In genomic region chr8:86706756-86707155, GRCm38 (mm10) we compare ENCODE assay signal across 19 mouse cellular contexts. TPM values are rescaled to one million over a fixed set of nuclear protein-coding genes. Genes with fewer than 3 reads are reported as not detected.
DNase-seq lines count a peak whose midpoint lies in the region; TF ChIP-seq lines count a peak whose summit lies in the region.
"Had no signal": no experiment of that assay in that cellular context is flagged by ENCODE, and none has a peak within 500 bp of the region (broad histone marks: within the 10 kb centered on the region; RNA-seq: fewer than 3 reads in every experiment).

No protein-coding gene starts in this region.

- no peak for DNase-seq in left cerebral cortex, adult 2 months (ENCODE audit: extremely low spot score in 1 of 2, low spot score in 2 of 2)
- no peak for DNase-seq in left cerebral cortex, postnatal 36 days (ENCODE audit: low spot score in 2 of 2)
- peak; percentile 52 for DNase-seq in T-cell, adult 2 months (ENCODE audit: low spot score)
- DNase-seq in naive thymus-derived CD4-positive, alpha-beta T cell, adult 2 months (ENCODE audit: low read depth): peak; percentile 73
- DNase-seq in thymus, postnatal 4 days: peak; percentile 58
- no peak for DNase-seq in ovary, adult 18-20 months (ENCODE audit: low spot score)
- no peak for DNase-seq in frontal cortex, postnatal 36 days (ENCODE audit: low spot score in 2 of 2)
- DNase-seq: adrenal gland, postnatal 10 days; cerebellum, adult 11 months; cerebellum, postnatal 36 days; forebrain, postnatal 0 days; heart, postnatal 14 days; kidney, postnatal 4 days had no signal

- intact Hi-C loops in left cerebral cortex, adult 2 months (cut with DNase I): loop anchor here (10.0 kb wide), 1 partner anchor 52 kb away; no protein-coding TSS in a partner anchor
- intact Hi-C loops in left cerebral cortex, postnatal 36 days (cut with DNase I): no loop called here

- peak overlapping the region; percentile 72 for H3K27ac ChIP-seq in left cerebral cortex, adult 2 months
- H3K27ac ChIP-seq: forebrain, embryonic 10.5 days; hindbrain, embryonic 14.5 days; lung, embryonic 15.5 days; macrophage; midbrain, embryonic 10.5 days had no signal

- TF ChIP-seq CTCF in left cerebral cortex, adult 2 months (IDR thresholded peaks at IDR 0.05): no peak

- no peak overlapping the region for H3K4me3 ChIP-seq in left cerebral cortex, adult 2 months
- H3K4me3 ChIP-seq: forebrain, embryonic 10.5 days; heart, embryonic 12.5 days; lung, embryonic 15.5 days; midbrain, embryonic 10.5 days had no signal

RNA-seq across cellular contexts. Expression of gene Gm10638, which starts 38.7 kb away (rescaled TPM):
- total RNA-seq in left cerebral cortex, adult 2 months (2021): 1 to 10 TPM; 3.0 to 3.8 TPM
- 1 to 10 TPM; 2.4 to 4.0 TPM for total RNA-seq in left cerebral cortex, postnatal 36 days (2021)

RNA-seq across cellular contexts. Expression of gene Siah1a, which starts 39.0 kb away (rescaled TPM):
- 10 to 100 TPM; 30.9 to 32.9 TPM for total RNA-seq in left cerebral cortex, adult 2 months (2021)
- total RNA-seq in left cerebral cortex, postnatal 36 days (2021): 10 to 100 TPM; 31.5 to 34.2 TPM

Comparison
In these comparisons a context has a peak if more than half of its experiments do, and no peak if none do; other contexts are left out.
1. DNase-seq: peak in T-cell, adult 2 months (single experiment), naive thymus-derived CD4-positive, alpha-beta T cell, adult 2 months (single experiment) and thymus, postnatal 4 days (single experiment); none in left cerebral cortex, adult 2 months (0 of 2), left cerebral cortex, postnatal 36 days (0 of 2), ovary, adult 18-20 months (single experiment) and frontal cortex, postnatal 36 days (0 of 2).